Comparison of ENCODE assay signal across 16 mouse cellular contexts in the genomic region with DNA sequence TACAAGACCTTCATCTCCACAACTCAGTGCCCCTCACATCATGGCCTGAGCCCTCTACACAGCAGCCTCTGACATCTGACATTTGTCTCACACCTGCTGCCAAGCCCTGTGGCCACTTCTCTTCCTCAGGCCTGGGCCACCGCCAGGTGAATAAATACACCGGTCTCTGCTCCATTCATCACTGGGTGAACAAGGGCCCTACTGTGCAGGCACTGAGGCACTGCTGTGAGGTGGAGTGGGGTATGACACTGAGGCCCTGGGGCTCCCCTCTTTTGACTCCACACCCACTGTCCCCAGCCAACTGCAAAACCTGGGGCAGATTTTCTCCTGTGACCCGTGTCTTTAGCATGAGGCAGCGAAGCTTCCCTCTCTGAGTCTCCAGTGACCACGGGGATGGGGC. TPM values are rescaled to one million over a fixed set of nuclear protein-coding genes. Genes with fewer than 3 reads are reported as not detected.
"Had no signal": no experiment of that assay in that cellular context is flagged by ENCODE, and none has a peak within 500 bp of the region (broad histone marks: within the 10 kb centered on the region; RNA-seq: fewer than 3 reads in every experiment).

No protein-coding gene starts in this region.

- ATAC-seq: inflammation-experienced regulatory T-cells, adult 6 months; midbrain, embryonic 16.5 days had no signal

- H3K9ac ChIP-seq: liver, embryonic 14.5 days; midbrain, embryonic 12.5 days; neural tube, embryonic 13.5 days had no signal

- H3K9me3 ChIP-seq: midbrain, embryonic 12.5 days; neural tube, embryonic 13.5 days had no signal

- H3K4me2 ChIP-seq: midbrain, embryonic 12.5 days; neural tube, embryonic 13.5 days had no signal

- H3K27ac ChIP-seq: kidney, postnatal 0 days; liver, embryonic 14.5 days; midbrain, embryonic 12.5 days; neural tube, embryonic 13.5 days had no signal

- H3K36me3 ChIP-seq: midbrain, embryonic 12.5 days; neural tube, embryonic 13.5 days had no signal

- DNase-seq: kidney, adult 8-10 months; kidney, postnatal 36 days; lung, postnatal 10 days; retina, postnatal 1 day; right cerebral cortex, postnatal 4 days; spleen, adult 18-20 months; thymus, postnatal 36 days had no signal

- H3K4me1 ChIP-seq: midbrain, embryonic 12.5 days; neural tube, embryonic 13.5 days had no signal

- H3K4me3 ChIP-seq: midbrain, embryonic 12.5 days; neural tube, embryonic 13.5 days had no signal

RNA-seq across cellular contexts. Expression of gene Comp, which starts 6.8 kb away (rescaled TPM):
- total RNA-seq: liver, adult 2 months had no signal
- polyA plus RNA-seq: liver, adult 2 months had no signal

RNA-seq across cellular contexts. Expression of gene Gdf1, which starts 37.0 kb away (rescaled TPM):
- total RNA-seq: liver, adult 2 months; megakaryocyte-erythroid progenitor cell, adult 5-6 weeks had no signal
- polyA plus RNA-seq: liver, adult 2 months; thymus, postnatal 0 days had no signal

RNA-seq across cellular contexts. Expression of gene Cers1, which starts 51.0 kb away (rescaled TPM):
- total RNA-seq: liver, adult 2 months; megakaryocyte-erythroid progenitor cell, adult 5-6 weeks had no signal
- polyA plus RNA-seq: inflammation-experienced regulatory T-cells, adult 6 months had no signal
